Mouse (Mus musculus) liver, adult 2 months (tissue): ENCODE measurements at regions not wholly inside any gene's neighbourhood (a gene's known extent, or its start where the extent isn't known, plus 50 kb on each side); places are given as distances from the start of the nearest gene placed in this dataset.

Experiments
- CTCF ChIP-seq: fragments of 200-500 bp; IDR thresholded peaks from 2 replicates; pipeline ENCODE4 v1.5.1; 2011; ENCODE audit warnings: low read depth, low read length, control low read depth
- POLR2A ChIP-seq: fragments of 200-500 bp; IDR thresholded peaks from 2 replicates; pipeline ENCODE4 v1.6.1; 2011; ENCODE audit warnings: low read length, control low read depth; ENCODE audit not compliant: insufficient read depth; ENCODE audit errors: extremely low read depth

- TF ChIP-seq CTCF (no peak), POLR2A (no peak)
Measured at GRCm38 (mm10) chr17:14522011-14522410, 172.0 kb downstream of the Thbs2 start.
